15 mouse cellular contexts compared by ENCODE assay signal in genomic region chr6:30907970-30908369, GRCm38 (mm10). TPM values are rescaled to one million over a fixed set of nuclear protein-coding genes. Genes with fewer than 3 reads are reported as not detected.
DNase-seq lines count a peak whose midpoint lies in the region; ATAC-seq and TF ChIP-seq lines count a peak whose summit lies in the region.
"Had no signal": no experiment of that assay in that cellular context is flagged by ENCODE, and none has a peak within 500 bp of the region (broad histone marks: within the 10 kb centered on the region; RNA-seq: fewer than 3 reads in every experiment).

No protein-coding gene starts in this region.

- H3K4me2 ChIP-seq in midbrain, embryonic 15.5 days = no peak overlapping the region
- H3K4me2 ChIP-seq: heart, embryonic 15.5 days; liver, embryonic 15.5 days had no signal

- DNase-seq in heart, adult 11 months = peak; percentile 53
- no peak for DNase-seq in heart, adult 8-10 months (ENCODE audit: low spot score)
- DNase-seq in brain, embryonic 14.5 days (ENCODE audit: low read depth) = peak; percentile 42
- peak; percentile 66 for DNase-seq in layer of hippocampus, adult 9-11 months
- no peak for DNase-seq in T-cell, adult 2 months (ENCODE audit: low spot score)
- no peak for DNase-seq in kidney, postnatal 4 days

- no peaks in the 10 kb centered on the region for H3K9me3 ChIP-seq in midbrain, embryonic 15.5 days
- H3K9me3 ChIP-seq: heart, embryonic 15.5 days; liver, embryonic 15.5 days had no signal

- TF ChIP-seq POLR2A in brain, embryonic 14.5 days (IDR thresholded peaks at IDR 0.05; ENCODE audit: borderline replicate concordance, extremely low read depth, insufficient read depth, insufficient read length, poor library complexity, severe bottlenecking) = no peak

- H3K36me3 ChIP-seq in midbrain, embryonic 15.5 days (replicated peaks) = no peaks in the 10 kb centered on the region
- H3K36me3 ChIP-seq: heart, embryonic 15.5 days; liver, embryonic 15.5 days had no signal

- H3K27me3 ChIP-seq in midbrain, embryonic 15.5 days (replicated peaks) = no peaks in the 10 kb centered on the region
- H3K27me3 ChIP-seq: heart, embryonic 15.5 days; liver, embryonic 15.5 days had no signal

- peaks cover 10% of the 10 kb centered on the region for H3K4me1 ChIP-seq in midbrain, embryonic 15.5 days
- H3K4me1 ChIP-seq: heart, embryonic 15.5 days; liver, embryonic 15.5 days had no signal

- TF ChIP-seq CTCF in brain, embryonic 14.5 days (IDR thresholded peaks at IDR 0.05; ENCODE audit: borderline replicate concordance, extremely low read depth, insufficient read depth, insufficient read length) = no peak

- WGBS in midbrain, embryonic 15.5 days = 34% methylated on average over 3 of the region's 3 CpGs

- peak overlapping the region; percentile 41 for H3K27ac ChIP-seq in midbrain, embryonic 15.5 days
- H3K27ac ChIP-seq: heart, embryonic 15.5 days; liver, embryonic 15.5 days; stomach, postnatal 0 days had no signal

- no peak for ATAC-seq in midbrain, embryonic 15.5 days (replicated peaks)
- no peak for ATAC-seq in granulocyte monocyte progenitor cell, adult 5-6 weeks (replicated peaks; ENCODE audit: poor library complexity, severe bottlenecking)
- ATAC-seq: intestine, embryonic 16.5 days had no signal

- H3K9ac ChIP-seq in midbrain, embryonic 15.5 days = no peak overlapping the region
- H3K9ac ChIP-seq: heart, embryonic 15.5 days; liver, embryonic 15.5 days had no signal

- H3K4me3 ChIP-seq in midbrain, embryonic 15.5 days = no peak overlapping the region
- H3K4me3 ChIP-seq: heart, embryonic 15.5 days; liver, embryonic 15.5 days had no signal

RNA-seq across cellular contexts. Expression of gene Tsga13, which starts 7.4 kb away (rescaled TPM):
- total RNA-seq in heart, adult 8-10 months (2022) = not detected
- 0.25 and 0.34 TPM in 2 replicates for polyA plus RNA-seq in brain, embryonic 14.5 days (2012; rRNA removed)
- polyA plus RNA-seq in midbrain, embryonic 15.5 days (2015; fragmentation: Nextera tagmentation; extraction: Ambion mirVana) = 0.19 TPM in 1 of 2 replicates, not detected in the other
- not detected in 2 replicates for total RNA-seq in granulocyte monocyte progenitor cell, adult 5-6 weeks (2014; fragmentation: Nextera tagmentation)
- not detected in 2 replicates for total RNA-seq in granulocyte monocyte progenitor cell, adult 5-6 weeks (2017)
- total RNA-seq: adrenal gland, adult 18-20 months; gastrocnemius, adult 8-10 months had no signal
- polyA plus RNA-seq: intestine, embryonic 16.5 days; liver, embryonic 15.5 days; small intestine, adult 2 months had no signal

RNA-seq across cellular contexts. Expression of gene Copg2, which starts 11.4 kb away (rescaled TPM):
- total RNA-seq in heart, adult 8-10 months (2022) = 10 to 100 TPM; 38.2 to 41.3 (median 39.9) TPM
- 42.1 and 54.6 TPM in 2 replicates for polyA plus RNA-seq in brain, embryonic 14.5 days (2012; rRNA removed)
- 35.4 and 36.2 TPM in 2 replicates for polyA plus RNA-seq in midbrain, embryonic 15.5 days (2015; fragmentation: Nextera tagmentation; extraction: Ambion mirVana)
- total RNA-seq in granulocyte monocyte progenitor cell, adult 5-6 weeks (2014; fragmentation: Nextera tagmentation) = 17.4 and 23.8 TPM in 2 replicates
- 40.1 and 44.7 TPM in 2 replicates for total RNA-seq in granulocyte monocyte progenitor cell, adult 5-6 weeks (2017)

RNA-seq across cellular contexts. Expression of gene Klf14, which starts 50.9 kb away (rescaled TPM):
- under 1 TPM; 0.09 to 0.52 (median 0.16) TPM for total RNA-seq in heart, adult 8-10 months (2022)
- polyA plus RNA-seq in brain, embryonic 14.5 days (2012; rRNA removed) = 0.24 and 0.36 TPM in 2 replicates
- polyA plus RNA-seq in midbrain, embryonic 15.5 days (2015; fragmentation: Nextera tagmentation; extraction: Ambion mirVana) = 0.09 and 0.12 TPM in 2 replicates
- total RNA-seq in granulocyte monocyte progenitor cell, adult 5-6 weeks (2014; fragmentation: Nextera tagmentation) = not detected in 2 replicates
- total RNA-seq in granulocyte monocyte progenitor cell, adult 5-6 weeks (2017) = not detected in 2 replicates
- total RNA-seq: adrenal gland, adult 18-20 months had no signal
- polyA plus RNA-seq: small intestine, adult 2 months had no signal

Comparison
In these comparisons a context has a peak if more than half of its experiments do, and no peak if none do; other contexts are left out.
1. DNase-seq: peak in heart, adult 11 months (single experiment), brain, embryonic 14.5 days (single experiment) and layer of hippocampus, adult 9-11 months (single experiment); none in heart, adult 8-10 months (single experiment), T-cell, adult 2 months (single experiment) and kidney, postnatal 4 days (0 of 2).